Mouse (Mus musculus) CH12.LX (cell line): ENCODE data around the gene Psmd2. TPM values are rescaled to one million over a fixed set of nuclear protein-coding genes. Genes with fewer than 3 reads are reported as not detected.

Experiments used
- DNase-seq: peaks from one replicate; pipeline ENCODE4 v3.0.0-alpha.2; 2013; ENCODE audit errors: extremely low read depth
- H3K27ac ChIP-seq: 2 replicates; pipeline ENCODE4 v1.5.1; 2012; ENCODE audit warnings: low read depth, mild to moderate bottlenecking, control low read depth, moderate library complexity; ENCODE audit not compliant: insufficient read depth
- H3K27me3 ChIP-seq: replicated peaks from 2 replicates; pipeline ENCODE3; 2012; ENCODE audit warnings: inconsistent platforms
- H3K36me3 ChIP-seq, 2 experiments: replicated peaks in 1 of 2; 2 replicates each; pipeline versions ENCODE3 to v1.6.1; 2012; ENCODE audit warnings: inconsistent platforms in 1 of 2, low read length in 1 of 2, mild to moderate bottlenecking in 1 of 2, mixed read lengths in 1 of 2, moderate library complexity in 1 of 2; ENCODE audit not compliant: control insufficient read depth in 1 of 2, insufficient read depth in 1 of 2
- H3K4me1 ChIP-seq, 2 experiments: 2 replicates each; pipeline ENCODE4 v1.6.1; 2012; ENCODE audit warnings: inconsistent platforms in 1 of 2, moderate library complexity in 1 of 2; ENCODE audit not compliant: insufficient read depth in 2 of 2, control insufficient read depth in 1 of 2
- H3K4me2 ChIP-seq: 2 replicates; pipeline ENCODE4 v1.6.1; 2012; ENCODE audit warnings: low read depth, mild to moderate bottlenecking, control low read depth; ENCODE audit not compliant: poor library complexity, insufficient read depth, severe bottlenecking
- H3K4me3 ChIP-seq, 3 experiments: fragments of 150-350 bp in 1 of 3; sonication (generic) in 1 of 3; replicated peaks in 1 of 3; 2 replicates each; pipeline versions ENCODE3 to v1.5.1; 2011 to 2012; ENCODE audit warnings: low read depth in 2 of 3, low read length in 2 of 3, mild to moderate bottlenecking in 2 of 3, moderate library complexity in 2 of 3, control low read depth in 1 of 3, improper control_type of control experiment in 1 of 3, inconsistent platforms in 1 of 3, mixed read lengths in 1 of 3; ENCODE audit not compliant: poor library complexity in 1 of 3
- H3K79me2 ChIP-seq: replicated peaks from 2 replicates; pipeline ENCODE4 v1.6.1; 2012; ENCODE audit warnings: mild to moderate bottlenecking, moderate library complexity; ENCODE audit not compliant: control insufficient read depth, poor library complexity, insufficient read depth, severe bottlenecking; ENCODE audit errors: extremely low read depth
- H3K9ac ChIP-seq: 2 replicates; pipeline ENCODE4 v1.6.1; 2012; ENCODE audit warnings: low read depth, mild to moderate bottlenecking, control low read depth, moderate library complexity; ENCODE audit not compliant: insufficient read depth
- H3K9me3 ChIP-seq: replicated peaks from 2 replicates; pipeline ENCODE3; 2012; ENCODE audit warnings: low read length, inconsistent platforms, mixed read lengths
- BHLHE40 ChIP-seq: IDR thresholded peaks from 2 replicates; pipeline ENCODE4 v1.6.1; 2011; ENCODE audit warnings: mild to moderate bottlenecking, low read depth, low read length, improper control_type of control experiment
- CHD1 ChIP-seq: IDR thresholded peaks from 2 replicates; pipeline ENCODE4 v1.6.1; 2012; ENCODE audit warnings: low read depth, low read length, improper control_type of control experiment, inconsistent platforms
- CHD2 ChIP-seq: IDR thresholded peaks from 2 replicates; pipeline ENCODE4 v1.6.1; 2011; ENCODE audit warnings: low read length, improper control_type of control experiment
- E2F4 ChIP-seq: IDR thresholded peaks from 2 replicates; pipeline ENCODE4 v1.6.1; 2011; ENCODE audit warnings: low read depth, low read length, improper control_type of control experiment; ENCODE audit not compliant: insufficient replicate concordance
- ELF1 ChIP-seq: IDR thresholded peaks from 2 replicates; pipeline ENCODE4 v1.6.1; 2014; ENCODE audit warnings: low read depth, mild to moderate bottlenecking, inconsistent platforms, low read length, improper control_type of control experiment
- JUN ChIP-seq: IDR thresholded peaks from 2 replicates; pipeline ENCODE4 v1.6.1; 2011; ENCODE audit warnings: low read depth, mild to moderate bottlenecking, low read length, improper control_type of control experiment, moderate library complexity; ENCODE audit not compliant: insufficient read depth
- KAT2A ChIP-seq: IDR thresholded peaks from 2 replicates; pipeline ENCODE4 v1.6.1; 2012; ENCODE audit warnings: low read length, improper control_type of control experiment, inconsistent platforms; ENCODE audit not compliant: insufficient replicate concordance
- MAZ ChIP-seq: IDR thresholded peaks from 2 replicates; pipeline ENCODE4 v1.6.1; 2012; ENCODE audit warnings: low read depth, mild to moderate bottlenecking, inconsistent platforms, low read length, improper control_type of control experiment, moderate library complexity
- MXI1 ChIP-seq: IDR thresholded peaks from 2 replicates; pipeline ENCODE4 v1.6.1; 2011; ENCODE audit warnings: mild to moderate bottlenecking, low read depth, low read length, improper control_type of control experiment
- MYC ChIP-seq: IDR thresholded peaks from 2 replicates; pipeline ENCODE4 v1.6.1; 2011; ENCODE audit warnings: low read depth, mild to moderate bottlenecking, improper control_type of control experiment, low read length
- POLR2A ChIP-seq: IDR thresholded peaks from 2 replicates; pipeline ENCODE4 v1.6.1; 2011; ENCODE audit warnings: low read depth, mild to moderate bottlenecking, improper control_type of control experiment, low read length
- POLR2AphosphoS2 ChIP-seq: IDR thresholded peaks from 2 replicates; pipeline ENCODE4 v1.6.1; 2011; ENCODE audit warnings: low read depth, low read length, improper control_type of control experiment
- RAD21 ChIP-seq: IDR thresholded peaks from 2 replicates; pipeline ENCODE4 v1.6.1; 2011; ENCODE audit warnings: low read depth, mild to moderate bottlenecking, low read length, improper control_type of control experiment, moderate library complexity
- UBTF ChIP-seq: IDR thresholded peaks from 2 replicates; pipeline ENCODE4 v1.6.1; 2012; ENCODE audit warnings: low read depth, mild to moderate bottlenecking, inconsistent platforms, low read length, improper control_type of control experiment, moderate library complexity
- USF1 ChIP-seq: IDR thresholded peaks from 2 replicates; pipeline ENCODE4 v1.6.1; 2014; ENCODE audit warnings: low read depth, mild to moderate bottlenecking, inconsistent platforms, low read length, improper control_type of control experiment
- ZC3H11A ChIP-seq: IDR thresholded peaks from 2 replicates; pipeline ENCODE4 v1.6.1; 2012; ENCODE audit warnings: low read depth, mild to moderate bottlenecking, inconsistent platforms, low read length, improper control_type of control experiment
- dilution Hi-C: fragments of 300-500 bp; cut with MboI; formaldehyde crosslinking; loops from 2 replicates; pipeline ENCODE4 v1.14.3; 2020; ENCODE audit warnings: low sequenced_read_pairs; ENCODE audit not compliant: extremely low pct_unique_long_range_greater_than_20kb, extremely low pct_ligation_motif_present
- in situ Hi-C: fragments of 300-500 bp; cut with MboI; formaldehyde crosslinking; loops from 3 replicates; pipeline ENCODE4 v1.14.3; 2019; ENCODE audit warnings: low sequenced_read_pairs, low pct_ligation_motif_present, low pct_unique_long_range_greater_than_20kb, mixed read lengths
- polyA plus RNA-seq: library from polyadenylated mRNA; unstranded; fragments of >175 nt; gene quantifications from 2 replicates; pipeline ENCODE4 v1.2.1, GENCODE M21; 2012; ENCODE audit warnings: low read depth; ENCODE audit not compliant: insufficient read length
- total RNA-seq, 2 experiments: library from RNA; depleted of rRNA; stranded (reverse); fragments of 300-350 nt in 1 of 2; fragments of >200 nt in 1 of 2; gene quantifications; 2 replicates each; pipeline ENCODE4 v1.2.3; 2012 to 2014

Gene Psmd2
- total and polyA plus RNA-seq, 3 experiments: 273 to 528 (median 340) TPM

DNA sequence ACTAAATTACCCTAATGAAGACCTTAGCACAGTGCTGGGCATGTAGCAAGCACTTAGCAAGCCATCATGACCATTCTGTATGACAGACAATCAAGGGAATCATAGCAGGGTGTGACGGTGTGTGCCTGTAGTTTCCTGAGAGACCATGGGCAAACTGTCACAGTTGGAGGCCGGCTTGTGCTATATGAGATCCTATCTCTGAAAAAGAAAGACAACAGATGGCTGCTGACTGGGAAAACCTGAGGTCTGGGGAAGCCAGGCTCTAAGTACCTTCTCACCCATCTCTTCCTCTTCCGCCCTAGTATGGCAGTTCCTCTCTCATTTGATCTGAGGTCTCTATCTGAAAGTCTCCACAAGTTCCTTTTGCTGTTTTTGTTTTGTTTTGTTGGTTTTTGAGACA is 54.3 kb downstream of the Psmd2 start:
- peaks cover 0 to 16% of the 10 kb centered on the region in 2 experiments for H3K36me3 ChIP-seq

DNA sequence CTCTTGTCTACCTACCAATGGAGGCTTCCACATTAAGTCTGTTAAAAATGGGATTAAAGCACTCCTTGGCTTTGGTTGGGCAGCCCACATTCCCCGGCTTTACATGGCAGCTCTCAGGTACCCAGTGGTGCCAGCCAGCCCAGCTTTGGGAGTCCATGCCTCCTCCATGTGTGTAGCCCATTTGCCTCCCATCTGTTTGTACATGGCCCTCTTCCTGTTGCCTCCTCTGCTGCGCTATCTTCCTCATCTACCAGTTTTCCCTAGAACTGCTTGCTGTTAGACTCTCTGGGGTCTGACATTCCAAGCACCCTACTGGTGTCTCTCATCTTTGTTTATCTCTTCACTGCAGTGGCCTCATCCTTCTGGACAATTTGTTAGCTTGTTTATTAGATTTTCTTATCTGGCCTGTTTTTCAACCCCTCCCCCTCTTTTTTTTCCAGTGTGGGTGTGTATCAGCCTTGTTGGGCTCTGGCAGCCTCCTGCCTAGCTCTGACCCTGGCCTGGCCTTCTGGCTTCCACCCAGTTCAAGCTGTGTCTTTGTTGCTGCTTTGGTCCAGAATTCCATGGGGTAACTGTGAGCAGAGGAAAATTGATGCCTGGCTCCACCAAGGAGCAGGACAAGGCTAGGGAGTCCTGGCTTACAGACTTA is 55.1 kb downstream of the Psmd2 start:
- dilution Hi-C loops: no loop called here

More for the DNA sequence above, 54.3 kb downstream of the Psmd2 start:
- H3K4me3 ChIP-seq: no peak overlapping the region
- H3K4me1 ChIP-seq: peaks cover 13 to 46% of the 10 kb centered on the region in 2 experiments
- no peak for DNase-seq
- no peak overlapping the region for H3K4me2 ChIP-seq
- no peaks in the 10 kb centered on the region for H3K9me3 ChIP-seq
- TF ChIP-seq ELF1: no peak
- TF ChIP-seq MYC: no peak
- TF ChIP-seq ZC3H11A: no peak
- no peak for TF ChIP-seq UBTF
- TF ChIP-seq CHD1: no peak
- no peak for TF ChIP-seq KAT2A
- no peak for TF ChIP-seq MXI1
- no peak for TF ChIP-seq BHLHE40
- no peak for TF ChIP-seq RAD21
- no peak for TF ChIP-seq USF1
- no peak for TF ChIP-seq POLR2A
- no peak for TF ChIP-seq POLR2AphosphoS2
- no peaks in the 10 kb centered on the region for H3K27me3 ChIP-seq
- dilution Hi-C loops: no loop called here
- H3K27ac ChIP-seq: no peak overlapping the region
- in situ Hi-C loops: no loop called here
- H3K79me2 ChIP-seq: no peaks in the 10 kb centered on the region
- H3K9ac ChIP-seq: no peak overlapping the region

More for the DNA sequence above, 55.1 kb downstream of the Psmd2 start:
- Histone ChIP-seq H3K79me2 (no peaks in the 10 kb centered on the region), H3K27me3 (no peaks in the 10 kb centered on the region), H3K4me1 (peaks cover 10 to 40% of the 10 kb centered on the region in 2 experiments), H3K36me3 (peaks cover 0 to 16% of the 10 kb centered on the region in 2 experiments), H3K9me3 (no peaks in the 10 kb centered on the region), H3K4me3 (no peak overlapping the region), H3K9ac (no peak overlapping the region), H3K27ac (no peak overlapping the region), H3K4me2 (no peak overlapping the region)
- in situ Hi-C loops: no loop called here
- no peak for DNase-seq
- TF ChIP-seq CHD2 (no peak), E2F4 (no peak), JUN (no peak), MAZ (no peak)
